Comparison of ENCODE assay signal across 10 mouse cellular contexts in genomic region chrX:95738253-95738652, GRCm38 (mm10). TPM values are rescaled to one million over a fixed set of nuclear protein-coding genes. Genes with fewer than 3 reads are reported as not detected.
DNase-seq lines count a peak whose midpoint lies in the region; ATAC-seq and TF ChIP-seq lines count a peak whose summit lies in the region.
"Had no signal": no experiment of that assay in that cellular context is flagged by ENCODE, and none has a peak within 500 bp of the region (broad histone marks: within the 10 kb centered on the region; RNA-seq: fewer than 3 reads in every experiment).

No protein-coding gene starts in this region.

- no peaks in the 10 kb centered on the region for H3K79me2 ChIP-seq in liver, adult 2 months (ENCODE audit: control insufficient read depth, insufficient read depth, low read length)

- DNase-seq in forebrain, postnatal 0 days = peak; percentile 18
- DNase-seq in liver, adult 2 months (ENCODE audit: extremely low read depth, low read depth, low spot score) = peak; percentile 7
- peak; percentile 4 for DNase-seq in CD4-positive helper T cell, adult 2 months (ENCODE audit: low read depth, low spot score)
- peak; percentile 4 for DNase-seq in fibroblast of lung, adult 2 months (ENCODE audit: low read depth)
- DNase-seq in left cerebral cortex, adult 8-10 months (ENCODE audit: low spot score in 2 of 2) = no peak
- no peak for DNase-seq in heart, adult 8-10 months (ENCODE audit: low spot score)
- DNase-seq: right cerebral cortex, postnatal 25 days had no signal

- 38% methylated on average over 2 of the region's 2 CpGs for WGBS in forebrain, postnatal 0 days
- WGBS in forebrain, embryonic 16.5 days = 33% methylated on average over 2 of the region's 2 CpGs
- WGBS in liver, adult 2 months = 33% methylated on average over 2 of the region's 2 CpGs
- WGBS in liver, embryonic 12.5 days (ENCODE audit: insufficient replicate concordance) = 20% methylated on average over 2 of the region's 2 CpGs

- no peak for TF ChIP-seq POLR2A in liver, adult 2 months (IDR thresholded peaks at IDR 0.05; ENCODE audit: extremely low read depth, insufficient read depth, low read length)

- no peak overlapping the region for H3K27ac ChIP-seq in forebrain, postnatal 0 days (ENCODE audit: low read depth, low read length)
- no peak overlapping the region for H3K27ac ChIP-seq in forebrain, embryonic 16.5 days (ENCODE audit: low read length)
- no peak overlapping the region for H3K27ac ChIP-seq in liver, adult 2 months (replicated peaks; ENCODE audit: insufficient read depth, low read depth, low read length)
- H3K27ac ChIP-seq in liver, embryonic 12.5 days = no peak overlapping the region
- H3K27ac ChIP-seq: midbrain, embryonic 12.5 days had no signal

- no peaks in the 10 kb centered on the region for H3K27me3 ChIP-seq in forebrain, postnatal 0 days (ENCODE audit: insufficient read depth, low read length)
- no peaks in the 10 kb centered on the region for H3K27me3 ChIP-seq in forebrain, embryonic 16.5 days (replicated peaks; ENCODE audit: control insufficient read depth, insufficient read depth, low read length)
- no peaks in the 10 kb centered on the region for H3K27me3 ChIP-seq in liver, adult 2 months (ENCODE audit: control insufficient read depth, insufficient read depth, low read length)
- H3K27me3 ChIP-seq in liver, embryonic 12.5 days (replicated peaks) = no peaks in the 10 kb centered on the region
- H3K27me3 ChIP-seq: midbrain, embryonic 12.5 days had no signal

- H3K4me1 ChIP-seq in forebrain, postnatal 0 days (ENCODE audit: insufficient read depth) = no peaks in the 10 kb centered on the region
- H3K4me1 ChIP-seq in forebrain, embryonic 16.5 days (replicated peaks; ENCODE audit: control insufficient read depth, insufficient read depth, low read length) = no peaks in the 10 kb centered on the region
- no peaks in the 10 kb centered on the region for H3K4me1 ChIP-seq in liver, adult 2 months (ENCODE audit: control insufficient read depth, insufficient read depth, low read length)
- H3K4me1 ChIP-seq in liver, embryonic 12.5 days = no peaks in the 10 kb centered on the region
- H3K4me1 ChIP-seq: midbrain, embryonic 12.5 days had no signal

- no peak overlapping the region for H3K4me3 ChIP-seq in forebrain, postnatal 0 days (ENCODE audit: low read depth, low read length)
- H3K4me3 ChIP-seq in forebrain, embryonic 16.5 days (replicated peaks; ENCODE audit: low read length) = no peak overlapping the region
- no peak overlapping the region for H3K4me3 ChIP-seq in liver, adult 2 months (ENCODE audit: insufficient read depth, low read depth, low read length)
- no peak overlapping the region for H3K4me3 ChIP-seq in liver, embryonic 12.5 days
- H3K4me3 ChIP-seq: midbrain, embryonic 12.5 days had no signal

- H3K36me3 ChIP-seq in forebrain, postnatal 0 days (ENCODE audit: insufficient read depth) = no peaks in the 10 kb centered on the region
- no peaks in the 10 kb centered on the region for H3K36me3 ChIP-seq in forebrain, embryonic 16.5 days (ENCODE audit: control insufficient read depth, insufficient read depth)
- H3K36me3 ChIP-seq in liver, adult 2 months (ENCODE audit: control insufficient read depth, insufficient read depth, low read length) = no peaks in the 10 kb centered on the region
- no peaks in the 10 kb centered on the region for H3K36me3 ChIP-seq in liver, embryonic 12.5 days
- H3K36me3 ChIP-seq: midbrain, embryonic 12.5 days had no signal

- no peak overlapping the region for H3K9ac ChIP-seq in forebrain, postnatal 0 days
- H3K9ac ChIP-seq in forebrain, embryonic 16.5 days (replicated peaks; ENCODE audit: low read depth, low read length) = no peak overlapping the region
- no peak overlapping the region for H3K9ac ChIP-seq in liver, adult 2 months (ENCODE audit: low read depth, low read length)
- H3K9ac ChIP-seq in liver, embryonic 12.5 days = no peak overlapping the region
- H3K9ac ChIP-seq: midbrain, embryonic 12.5 days had no signal

- no peaks in the 10 kb centered on the region for H3K9me3 ChIP-seq in forebrain, postnatal 0 days (ENCODE audit: low read length)
- no peaks in the 10 kb centered on the region for H3K9me3 ChIP-seq in forebrain, embryonic 16.5 days (ENCODE audit: control insufficient read depth, low read length)
- no peaks in the 10 kb centered on the region for H3K9me3 ChIP-seq in liver, embryonic 12.5 days (replicated peaks)
- H3K9me3 ChIP-seq: midbrain, embryonic 12.5 days had no signal

- ATAC-seq in forebrain, postnatal 0 days = no peak
- ATAC-seq in forebrain, embryonic 16.5 days = no peak
- no peak for ATAC-seq in liver, embryonic 12.5 days

- peak; percentile 38; the same call in 1 of the 2 replicates for TF ChIP-seq CTCF in forebrain, postnatal 0 days (IDR thresholded peaks at IDR 0.05; ENCODE audit: low read depth)
- no peak for TF ChIP-seq CTCF in liver, adult 2 months (IDR thresholded peaks at IDR 0.05; ENCODE audit: low read depth, low read length)

- H3K4me2 ChIP-seq in forebrain, postnatal 0 days (ENCODE audit: low read depth) = no peak overlapping the region
- no peak overlapping the region for H3K4me2 ChIP-seq in forebrain, embryonic 16.5 days (ENCODE audit: low read length)
- no peak overlapping the region for H3K4me2 ChIP-seq in liver, embryonic 12.5 days
- H3K4me2 ChIP-seq: midbrain, embryonic 12.5 days had no signal

RNA-seq across cellular contexts. Expression of gene Zc3h12b, which starts 26.8 kb away (rescaled TPM):
- total RNA-seq in forebrain, postnatal 0 days (2014; rRNA removed) = 10.6 and 11.6 TPM in 2 replicates
- 2.5 and 3.5 TPM in 2 replicates for polyA plus RNA-seq in forebrain, postnatal 0 days (2015; fragmentation: Nextera tagmentation; extraction: Ambion mirVana)
- 3.1 and 3.4 TPM in 2 replicates for polyA plus RNA-seq in forebrain, embryonic 16.5 days (2015; fragmentation: Nextera tagmentation; extraction: Ambion mirVana)
- 0.07 and 0.28 TPM in 2 replicates for total RNA-seq in liver, adult 2 months (2014; rRNA removed)
- polyA plus RNA-seq in liver, adult 2 months (2012; rRNA removed) = 0.11 TPM in 1 of 2 replicates, not detected in the other
- 0.46 and 0.48 TPM in 2 replicates for polyA plus RNA-seq in liver, embryonic 12.5 days (2016; fragmentation: Nextera tagmentation; extraction: Ambion mirVana)
- 10 to 100 TPM; 29.9 to 36.3 (median 32.9) TPM for total RNA-seq in left cerebral cortex, adult 8-10 months (2022)
- 1 to 10 TPM in 2 of 4 experiments, under 1 TPM in 2; 0.69 to 1.5 (median 0.95) TPM for total RNA-seq in heart, adult 8-10 months (2022)

Comparison
In these comparisons a context has a peak if more than half of its experiments do, and no peak if none do; other contexts are left out.
1. DNase-seq: peak in forebrain, postnatal 0 days (single experiment), liver, adult 2 months (single experiment), CD4-positive helper T cell, adult 2 months (single experiment) and fibroblast of lung, adult 2 months (single experiment); none in left cerebral cortex, adult 8-10 months (0 of 2) and heart, adult 8-10 months (single experiment).